Mouse (Mus musculus) spleen, adult 18-20 months (tissue): ENCODE data around the gene Gm49601.

ENCODE experiments used
- DNase-seq, 2 experiments: peaks; one replicate each; pipeline ENCODE4 v3.0.0; 2022; ENCODE audit warnings: mixed read lengths in 2 of 2

Gene Gm49601

GRCm38 (mm10) chr16:18581623-18582205 lies 44.5 kb downstream of the Gm49601 start:
- no peak for DNase-seq

- no peak for DNase-seq
Measured at GRCm38 (mm10) chr16:18581050-18581622, 45.1 kb downstream of the Gm49601 start.

- DNase-seq, result no peak
Measured at GRCm38 (mm10) chr16:18580389-18580788, 45.8 kb downstream of the Gm49601 start.

GRCm38 (mm10) chr16:18577599-18578160 lies 48.5 kb downstream of the Gm49601 start:
- DNase-seq, result no peak

GRCm38 (mm10) chr16:18577071-18577470 lies 49.2 kb downstream of the Gm49601 start:
- DNase-seq, result no peak

- no peak for DNase-seq
Measured at GRCm38 (mm10) chr16:18574196-18574595, 52.0 kb downstream of the Gm49601 start.
